Mouse (Mus musculus): Measurements from ENCODE around the gene Zmiz1. TPM values are rescaled to one million over a fixed set of nuclear protein-coding genes. Genes with fewer than 3 reads are reported as not detected.

The Zmiz1 gene
- polyA plus RNA-seq, 1 experiment from 2014 or later: 21.2 TPM

DNA sequence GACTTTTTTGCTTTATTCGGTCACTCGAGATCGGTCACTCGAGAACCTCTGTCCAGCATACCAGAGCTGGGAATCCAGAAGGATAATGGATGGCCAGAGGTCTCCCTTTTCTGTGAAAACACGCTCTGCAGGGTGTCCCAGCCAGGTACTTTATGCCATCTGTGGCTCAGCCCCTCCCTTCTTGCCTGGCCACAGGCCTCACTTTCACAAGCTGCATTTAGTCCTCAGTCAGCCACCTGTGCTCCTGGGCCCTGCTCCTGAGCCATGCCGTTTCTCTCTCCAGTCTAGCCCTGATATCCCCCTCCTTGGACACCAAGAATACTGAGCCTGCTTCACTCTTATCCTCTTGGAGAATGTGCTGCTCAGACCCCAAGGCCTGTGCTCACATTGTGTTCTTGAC is 182.1 kb downstream of the Zmiz1 start:
- H3K4me1 ChIP-seq (ENCODE audit: control insufficient read depth, insufficient read depth, low read length): peaks cover 19% of the 10 kb centered on the region; the same call in 1 of the 2 replicates
- H3K4me2 ChIP-seq (ENCODE audit: low read depth, low read length): no peak overlapping the region
- H3K27ac ChIP-seq (ENCODE audit: low read length): no peak overlapping the region
- no peak overlapping the region for H3K4me3 ChIP-seq (ENCODE audit: low read length)
- WGBS: 86% methylated on average over 6 of the region's 6 CpGs
- no peaks in the 10 kb centered on the region for H3K9me3 ChIP-seq (ENCODE audit: control insufficient read depth, low read length)
- H3K27me3 ChIP-seq (replicated peaks; ENCODE audit: control insufficient read depth, insufficient read depth, low read length): no peaks in the 10 kb centered on the region
- peaks cover 25% of the 10 kb centered on the region for H3K36me3 ChIP-seq (ENCODE audit: control insufficient read depth, insufficient read depth, low read length)
- ATAC-seq: no peak
- no peak overlapping the region for H3K9ac ChIP-seq (ENCODE audit: low read depth, low read length)

DNA sequence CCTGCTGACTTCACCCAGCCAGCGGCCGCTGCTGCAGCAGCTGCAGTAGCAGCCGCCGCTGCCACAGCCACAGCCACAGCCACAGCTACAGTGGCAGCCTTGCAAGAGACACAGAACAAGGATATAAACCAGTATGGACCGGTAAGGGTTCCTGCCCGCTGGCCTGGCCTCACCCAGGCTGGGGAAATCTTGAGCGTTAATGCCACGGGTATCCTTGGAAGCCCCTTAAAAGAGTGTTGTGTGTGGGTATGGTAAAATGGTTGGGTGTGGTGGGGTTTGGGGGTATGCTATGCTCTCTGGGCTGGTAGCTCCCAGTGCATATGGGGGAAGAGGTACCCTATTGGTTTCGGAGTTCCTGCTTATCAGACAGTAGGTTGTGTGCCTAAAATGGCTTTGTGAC is 186.7 kb downstream of the Zmiz1 start:
- ATAC-seq: no peak
- Histone ChIP-seq H3K4me2 (ENCODE audit: low read depth, low read length) (no peak overlapping the region), H3K9me3 (ENCODE audit: control insufficient read depth, low read length) (no peaks in the 10 kb centered on the region), H3K4me3 (ENCODE audit: low read length) (no peak overlapping the region), H3K9ac (ENCODE audit: low read depth, low read length) (no peak overlapping the region), H3K36me3 (ENCODE audit: control insufficient read depth, insufficient read depth, low read length) (peaks cover 42% of the 10 kb centered on the region), H3K27me3 (replicated peaks; ENCODE audit: control insufficient read depth, insufficient read depth, low read length) (no peaks in the 10 kb centered on the region), H3K27ac (ENCODE audit: low read length) (no peak overlapping the region), H3K4me1 (ENCODE audit: control insufficient read depth, insufficient read depth, low read length) (peaks cover 12% of the 10 kb centered on the region; the same call in 1 of the 2 replicates)
- WGBS: 90% methylated on average over 9 of the region's 9 CpGs

GRCm38 (mm10) chr14:25646161-25646621 is 187.2 kb downstream of the Zmiz1 start:
- WGBS: 71% methylated on average over 2 of the region's 2 CpGs
- peaks cover 43% of the 10 kb centered on the region for H3K36me3 ChIP-seq (ENCODE audit: control insufficient read depth, insufficient read depth, low read length)
- peak; percentile 34 for ATAC-seq
- H3K4me2 ChIP-seq (ENCODE audit: low read depth, low read length): no peak overlapping the region
- no peak overlapping the region for H3K27ac ChIP-seq (ENCODE audit: low read length)
- no peaks in the 10 kb centered on the region for H3K9me3 ChIP-seq (ENCODE audit: control insufficient read depth, low read length)
- H3K27me3 ChIP-seq (replicated peaks; ENCODE audit: control insufficient read depth, insufficient read depth, low read length): no peaks in the 10 kb centered on the region
- H3K4me3 ChIP-seq (ENCODE audit: low read length): no peak overlapping the region
- no peak overlapping the region for H3K9ac ChIP-seq (ENCODE audit: low read depth, low read length)
- H3K4me1 ChIP-seq (ENCODE audit: control insufficient read depth, insufficient read depth, low read length): peaks cover 12% of the 10 kb centered on the region; the same call in 1 of the 2 replicates

GRCm38 (mm10) chr14:25651131-25651530 is 192.1 kb downstream of the Zmiz1 start:
- H3K9ac ChIP-seq (ENCODE audit: low read depth, low read length): no peak overlapping the region
- no peak overlapping the region for H3K4me3 ChIP-seq (ENCODE audit: low read length)
- H3K4me2 ChIP-seq (ENCODE audit: low read depth, low read length): no peak overlapping the region
- 0 out of 2 replicates have a peak, but pooled peaks cover 2% of the 10 kb centered on the region for H3K4me1 ChIP-seq (ENCODE audit: control insufficient read depth, insufficient read depth, low read length)
- no peaks in the 10 kb centered on the region for H3K27me3 ChIP-seq (replicated peaks; ENCODE audit: control insufficient read depth, insufficient read depth, low read length)
- no peak overlapping the region for H3K27ac ChIP-seq (ENCODE audit: low read length)
- no peak for ATAC-seq
- 96% methylated on average over 4 of the region's 4 CpGs for WGBS
- no peaks in the 10 kb centered on the region for H3K9me3 ChIP-seq (ENCODE audit: control insufficient read depth, low read length)
- H3K36me3 ChIP-seq (ENCODE audit: control insufficient read depth, insufficient read depth, low read length): peaks cover 57% of the 10 kb centered on the region

DNA sequence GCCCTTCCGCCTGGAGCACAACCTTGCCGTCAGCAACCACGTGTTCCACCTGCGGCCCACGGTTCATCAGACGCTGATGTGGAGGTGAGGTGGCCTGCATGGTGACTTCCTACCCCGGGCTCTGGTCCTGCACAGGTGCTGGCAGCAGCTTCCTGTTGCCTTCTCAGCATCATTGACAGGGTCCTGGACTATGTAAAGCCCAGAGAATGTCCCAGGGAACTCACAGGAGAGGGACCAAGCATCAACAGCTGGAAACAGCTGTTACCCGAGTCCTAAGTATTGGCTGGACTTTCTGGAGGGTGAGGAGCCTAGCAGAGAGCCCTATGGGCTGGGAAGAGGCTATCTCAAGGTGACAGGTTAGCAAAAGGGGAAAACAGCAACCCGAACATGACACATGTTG is 192.9 kb downstream of the Zmiz1 start:
- H3K9ac ChIP-seq (ENCODE audit: low read depth, low read length): no peak overlapping the region
- no peaks in the 10 kb centered on the region for H3K27me3 ChIP-seq (replicated peaks; ENCODE audit: control insufficient read depth, insufficient read depth, low read length)
- no peak for ATAC-seq
- no peaks in the 10 kb centered on the region for H3K4me1 ChIP-seq (ENCODE audit: control insufficient read depth, insufficient read depth, low read length)
- WGBS: 86% methylated on average over 9 of the region's 9 CpGs
- H3K27ac ChIP-seq (ENCODE audit: low read length): no peak overlapping the region
- peaks cover 57% of the 10 kb centered on the region for H3K36me3 ChIP-seq (ENCODE audit: control insufficient read depth, insufficient read depth, low read length)
- H3K4me3 ChIP-seq (ENCODE audit: low read length): no peak overlapping the region
- H3K4me2 ChIP-seq (ENCODE audit: low read depth, low read length): no peak overlapping the region
- H3K9me3 ChIP-seq (ENCODE audit: control insufficient read depth, low read length): no peaks in the 10 kb centered on the region

DNA sequence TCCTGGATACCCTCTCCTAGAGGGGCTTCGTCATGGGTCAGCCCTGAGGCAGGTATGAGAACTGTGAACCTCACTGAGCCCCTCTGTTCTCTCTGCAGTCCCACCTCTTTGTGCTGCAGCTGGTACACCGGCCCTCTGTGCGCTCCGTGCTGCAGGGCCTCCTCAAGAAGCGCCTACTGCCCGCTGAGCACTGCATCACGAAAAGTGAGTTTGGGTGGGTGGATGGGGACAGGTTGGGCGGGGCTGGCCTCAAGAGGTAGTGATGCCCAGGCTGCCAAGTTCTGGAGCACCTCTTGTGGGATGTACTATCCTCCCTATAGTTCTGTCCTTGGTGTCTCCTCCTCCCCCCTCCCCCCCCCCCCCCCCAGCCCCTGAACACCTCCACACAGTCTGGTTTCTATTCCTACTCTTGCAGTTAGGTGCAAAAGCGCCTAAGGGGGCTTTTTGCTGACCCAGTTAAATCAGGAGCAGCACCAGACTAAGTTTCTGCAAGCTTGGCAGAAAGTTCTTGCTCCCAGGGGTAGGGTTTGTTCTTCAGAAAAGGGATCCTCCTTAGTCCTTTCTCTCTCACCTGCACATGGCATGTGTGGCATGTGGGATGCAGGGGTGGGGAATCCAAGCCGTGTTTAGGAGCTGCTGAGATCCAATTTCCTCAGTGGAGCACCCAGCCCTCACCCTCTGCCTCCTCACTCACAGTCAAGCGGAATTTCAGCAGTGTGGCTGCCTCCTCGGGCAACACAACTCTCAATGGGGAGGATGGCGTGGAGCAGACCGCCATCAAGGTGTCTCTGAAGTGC is 195.6 kb downstream of the Zmiz1 start:
- Histone ChIP-seq H3K4me1 (ENCODE audit: control insufficient read depth, insufficient read depth, low read length) (no peaks in the 10 kb centered on the region), H3K4me3 (ENCODE audit: low read length) (no peak overlapping the region), H3K27me3 (replicated peaks; ENCODE audit: control insufficient read depth, insufficient read depth, low read length) (no peaks in the 10 kb centered on the region), H3K36me3 (ENCODE audit: control insufficient read depth, insufficient read depth, low read length) (peaks cover 46% of the 10 kb centered on the region), H3K27ac (ENCODE audit: low read length) (no peak overlapping the region), H3K9me3 (ENCODE audit: control insufficient read depth, low read length) (no peaks in the 10 kb centered on the region), H3K9ac (ENCODE audit: low read depth, low read length) (no peak overlapping the region), H3K4me2 (ENCODE audit: low read depth, low read length) (no peak overlapping the region)
- no peak for ATAC-seq
- 91% methylated on average over 14 of the region's 14 CpGs for WGBS

DNA sequence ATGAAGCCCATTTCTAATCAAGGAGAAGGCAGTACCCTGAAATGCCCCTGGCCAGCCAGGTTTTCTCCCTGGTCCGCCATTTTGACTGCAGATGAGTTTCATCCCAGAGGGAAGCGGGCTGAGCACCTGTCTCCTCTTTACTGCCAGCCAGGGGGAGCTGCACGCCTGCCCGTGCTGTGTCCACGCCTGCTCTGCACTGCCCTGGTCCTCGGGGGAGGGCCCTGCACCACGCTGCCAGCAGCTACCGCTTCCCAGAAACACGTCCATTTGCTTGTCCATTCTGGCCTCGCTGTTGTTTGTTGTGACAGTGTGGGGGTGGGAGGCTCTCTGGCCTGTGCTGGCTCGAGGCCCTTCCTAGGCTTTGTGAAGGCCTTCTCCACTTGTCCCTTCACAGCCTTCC is 201.7 kb downstream of the Zmiz1 start:
- H3K27me3 ChIP-seq (replicated peaks; ENCODE audit: control insufficient read depth, insufficient read depth, low read length): no peaks in the 10 kb centered on the region
- no peaks in the 10 kb centered on the region for H3K9me3 ChIP-seq (ENCODE audit: control insufficient read depth, low read length)
- peak; percentile 58 for ATAC-seq
- no peak overlapping the region for H3K27ac ChIP-seq (ENCODE audit: low read length)
- H3K36me3 ChIP-seq (ENCODE audit: control insufficient read depth, insufficient read depth, low read length): peaks cover 32% of the 10 kb centered on the region
- WGBS: 58% methylated on average over 11 of the region's 11 CpGs
- no peak overlapping the region for H3K4me2 ChIP-seq (ENCODE audit: low read depth, low read length)
- no peak overlapping the region for H3K9ac ChIP-seq (ENCODE audit: low read depth, low read length)
- H3K4me3 ChIP-seq (ENCODE audit: low read length): no peak overlapping the region
- H3K4me1 ChIP-seq (ENCODE audit: control insufficient read depth, insufficient read depth, low read length): no peaks in the 10 kb centered on the region

DNA sequence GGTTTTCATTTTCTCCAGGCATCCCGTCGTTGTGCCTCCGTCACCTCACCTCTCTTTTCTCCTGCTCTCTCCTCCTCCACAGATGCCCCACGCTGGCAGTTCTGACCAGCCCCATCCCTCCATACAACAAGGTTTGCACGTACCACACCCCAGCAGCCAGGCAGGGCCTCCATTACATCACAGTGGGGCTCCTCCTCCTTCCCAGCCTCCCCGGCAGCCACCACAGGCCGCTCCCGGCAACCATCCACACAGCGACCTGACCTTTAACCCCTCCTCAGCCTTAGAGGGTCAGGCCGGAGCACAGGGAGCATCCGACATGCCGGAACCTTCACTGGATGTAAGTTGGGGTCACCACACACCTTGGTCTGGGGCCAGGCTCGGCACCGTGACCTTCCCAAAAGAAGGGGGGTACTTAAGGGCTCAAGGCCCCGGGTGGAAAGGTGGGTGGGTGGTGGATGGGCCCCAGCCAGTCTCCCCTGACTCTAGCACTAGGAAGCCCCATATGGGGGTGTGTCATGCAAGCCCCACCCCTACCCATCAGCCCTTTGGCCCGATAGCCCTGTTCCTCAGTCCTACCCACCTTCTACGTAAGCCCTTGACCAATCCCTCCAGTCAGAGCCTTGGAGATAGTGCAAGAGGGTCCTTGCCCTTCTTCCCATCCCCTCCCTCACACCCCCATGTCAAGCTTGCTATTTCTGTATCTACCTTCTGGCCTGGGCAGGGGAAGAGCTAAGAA is 202.4 kb downstream of the Zmiz1 start:
- H3K27ac ChIP-seq (ENCODE audit: low read length): no peak overlapping the region
- peak; percentile 29 for ATAC-seq
- H3K36me3 ChIP-seq (ENCODE audit: control insufficient read depth, insufficient read depth, low read length): peaks cover 34% of the 10 kb centered on the region
- H3K9ac ChIP-seq (ENCODE audit: low read depth, low read length): no peak overlapping the region
- H3K4me1 ChIP-seq (ENCODE audit: control insufficient read depth, insufficient read depth, low read length): no peaks in the 10 kb centered on the region
- no peaks in the 10 kb centered on the region for H3K9me3 ChIP-seq (ENCODE audit: control insufficient read depth, low read length)
- H3K4me3 ChIP-seq (ENCODE audit: low read length): no peak overlapping the region
- no peak overlapping the region for H3K4me2 ChIP-seq (ENCODE audit: low read depth, low read length)
- no peaks in the 10 kb centered on the region for H3K27me3 ChIP-seq (replicated peaks; ENCODE audit: control insufficient read depth, insufficient read depth, low read length)
- WGBS: 70% methylated on average over 17 of the region's 17 CpGs

DNA sequence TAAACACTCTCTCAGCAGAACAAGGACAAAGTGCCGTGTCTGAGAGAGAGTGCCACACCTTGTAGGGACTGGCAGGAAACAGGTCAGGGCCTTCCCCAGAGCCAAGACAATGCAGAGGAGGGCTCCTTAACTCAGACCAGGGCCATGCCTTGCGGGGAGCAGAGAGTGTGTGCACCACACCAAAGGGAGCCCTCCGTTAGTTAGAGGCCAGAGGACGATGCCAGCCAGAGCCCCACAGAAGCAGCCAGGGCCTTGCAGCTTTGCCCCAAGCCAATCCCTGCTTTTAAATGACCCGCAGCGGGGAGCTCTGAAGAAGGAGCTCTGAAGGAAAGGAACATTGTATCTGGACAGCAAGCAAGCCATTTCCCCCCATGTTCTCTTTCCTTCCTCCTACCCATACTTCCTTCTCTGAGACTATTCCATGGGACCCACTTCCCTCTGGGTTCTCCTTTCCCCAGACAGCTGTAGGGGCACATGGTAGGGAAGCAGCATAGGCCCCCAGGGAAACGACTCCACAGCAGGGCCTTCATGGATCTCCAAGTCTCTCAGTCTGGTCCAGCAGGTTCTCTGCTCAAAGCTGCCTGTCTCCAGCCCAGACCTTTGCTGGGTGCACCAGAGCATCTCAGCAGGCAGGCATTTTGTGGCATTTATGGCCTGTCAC is 204.8 kb downstream of the Zmiz1 start:
- H3K9ac ChIP-seq (ENCODE audit: low read depth, low read length): no peak overlapping the region
- H3K9me3 ChIP-seq (ENCODE audit: control insufficient read depth, low read length): no peaks in the 10 kb centered on the region
- 0 out of 2 replicates have a peak, but pooled peaks cover 2% of the 10 kb centered on the region for H3K4me1 ChIP-seq (ENCODE audit: control insufficient read depth, insufficient read depth, low read length)
- H3K4me3 ChIP-seq (ENCODE audit: low read length): no peak overlapping the region
- H3K36me3 ChIP-seq (ENCODE audit: control insufficient read depth, insufficient read depth, low read length): peaks cover 27% of the 10 kb centered on the region
- WGBS: 76% methylated on average over 7 of the region's 7 CpGs
- H3K27ac ChIP-seq (ENCODE audit: low read length): no peak overlapping the region
- no peak overlapping the region for H3K4me2 ChIP-seq (ENCODE audit: low read depth, low read length)
- ATAC-seq: no peak
- H3K27me3 ChIP-seq (replicated peaks; ENCODE audit: control insufficient read depth, insufficient read depth, low read length): no peaks in the 10 kb centered on the region
